Mouse (Mus musculus) midbrain, postnatal 0 days (tissue): ENCODE data around the gene Mfsd11. TPM values are rescaled to one million over a fixed set of nuclear protein-coding genes. Genes with fewer than 3 reads are reported as not detected.

ENCODE experiments used
- ATAC-seq: fragments of 200-750 bp; cut with Nextera tagmentation; 2 replicates; pipeline ENCODE4 v1.8.0; 2017; ENCODE audit warnings: moderate number of reproducible peaks, mild to moderate bottlenecking, moderate TSS enrichment, moderate library complexity; ENCODE audit not compliant: low FRiP score
- DNase-seq: peaks from one replicate; pipeline ENCODE4 v3.0.0-alpha.2; 2015; ENCODE audit warnings: low spot score
- H3K27ac ChIP-seq: fragments of 300-500 bp; sonication (generic); 2 replicates; pipeline ENCODE4 v1.5.1; 2014; ENCODE audit warnings: low read depth, mild to moderate bottlenecking, low read length, mixed read lengths
- H3K27me3 ChIP-seq: fragments of 300-500 bp; sonication (generic); 2 replicates; pipeline ENCODE4 v1.6.1; 2014; ENCODE audit warnings: low read length, control low read depth, mixed read lengths; ENCODE audit not compliant: insufficient read depth
- H3K36me3 ChIP-seq: fragments of 300-500 bp; sonication (generic); 2 replicates; pipeline ENCODE4 v1.6.1; 2014; ENCODE audit warnings: low read length, control low read depth, mixed read lengths; ENCODE audit not compliant: insufficient read depth
- H3K4me1 ChIP-seq: fragments of 300-500 bp; sonication (generic); 2 replicates; pipeline ENCODE4 v1.6.1; 2014; ENCODE audit warnings: mild to moderate bottlenecking, control low read depth, antibody characterized with exemption, low read length, mixed read lengths; ENCODE audit not compliant: insufficient read depth
- H3K4me2 ChIP-seq: fragments of 300-500 bp; sonication (generic); 2 replicates; pipeline ENCODE4 v1.6.1; 2014; ENCODE audit warnings: low read depth, mild to moderate bottlenecking, low read length, mixed read lengths; ENCODE audit not compliant: poor library complexity, severe bottlenecking
- H3K4me3 ChIP-seq: fragments of 300-500 bp; sonication (generic); 2 replicates; pipeline ENCODE4 v1.5.1; 2014; ENCODE audit warnings: low read depth, mild to moderate bottlenecking, low read length, moderate library complexity
- H3K9ac ChIP-seq: fragments of 300-500 bp; sonication (generic); replicated peaks from 2 replicates; pipeline ENCODE4 v1.6.1; 2014; ENCODE audit warnings: mild to moderate bottlenecking, low read length, moderate library complexity, mixed read lengths; ENCODE audit not compliant: poor library complexity, severe bottlenecking
- H3K9me3 ChIP-seq: fragments of 300-500 bp; sonication (generic); 2 replicates; pipeline ENCODE4 v1.6.1; 2016; ENCODE audit warnings: low read length, control low read depth
- CTCF ChIP-seq: IDR thresholded peaks from 2 replicates; pipeline ENCODE4 v1.5.1; 2016; ENCODE audit warnings: antibody characterized with exemption, mild to moderate bottlenecking
- WGBS: fragments of 180-500 bp; shearing (Covaris S2); extraction: QIAGEN DNeasy Blood & Tissue Kit; methylation state at CpG from one replicate; pipeline ENCODE4 v1.1.7; 2014; 5-methylcytosine and 5-hydroxymethylcytosine counted together
- polyA plus RNA-seq: library from polyadenylated mRNA; unstranded; fragments of >200 nt; fragmentation: Nextera tagmentation; extraction: Ambion mirVana; gene quantifications from 2 replicates; pipeline ENCODE4 v1.2.1, GENCODE M21; 2015
- total RNA-seq: library from RNA; depleted of rRNA; stranded (reverse); fragments of >200 nt; gene quantifications from 2 replicates; pipeline ENCODE4 v1.2.3, GENCODE M21; 2014

Gene Mfsd11
- total and polyA plus RNA-seq, 2 experiments from 2014 or later, result 36.0 to 64.1 TPM

GRCm38 (mm10) chr11:116807938-116808606, 44.2 kb upstream of the Mfsd11 start:
- no peaks in the 10 kb centered on the region for H3K9me3 ChIP-seq
- TF ChIP-seq CTCF, result peak; percentile 93
- no peak overlapping the region for H3K4me2 ChIP-seq
- H3K4me1 ChIP-seq, result peaks cover 15% of the 10 kb centered on the region; the same call in 1 of the 2 replicates
- WGBS, result 17% methylated on average over 7 of the region's 7 CpGs
- no peak for ATAC-seq
- H3K36me3 ChIP-seq, result no peaks in the 10 kb centered on the region
- no peak overlapping the region for H3K9ac ChIP-seq
- DNase-seq, result peak; percentile 88
- peak overlapping the region; percentile 38; the same call in 1 of the 2 replicates for H3K27ac ChIP-seq
- no peak overlapping the region for H3K4me3 ChIP-seq
- no peaks in the 10 kb centered on the region for H3K27me3 ChIP-seq

DNA sequence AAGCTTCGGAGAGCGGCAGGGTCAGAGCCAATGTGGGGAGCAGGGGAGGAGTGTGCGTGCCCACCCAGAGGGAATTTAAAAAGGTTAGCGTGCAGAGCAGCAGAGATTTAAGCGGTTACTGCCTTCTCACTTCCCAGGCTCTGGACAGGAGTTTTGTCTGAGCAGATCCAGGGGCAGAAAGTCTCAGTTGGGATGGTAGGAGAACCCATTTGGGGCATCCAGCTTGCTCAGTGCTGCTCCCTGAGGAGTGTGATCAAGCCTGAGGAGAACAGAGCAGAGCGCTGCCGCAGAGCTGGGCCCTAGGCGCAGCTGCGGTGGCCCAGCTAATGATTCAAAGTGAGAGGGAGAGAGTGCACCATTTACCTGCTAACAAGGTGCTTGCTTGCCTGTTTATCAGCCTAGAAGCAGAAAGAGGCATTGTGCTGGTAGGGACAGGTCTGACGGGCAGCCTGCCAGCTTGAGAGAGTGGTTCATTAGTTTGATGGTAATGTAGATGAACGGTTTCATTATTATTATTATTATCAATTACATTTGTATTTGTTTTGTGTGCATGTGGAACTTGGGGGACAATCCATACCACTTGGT, 43.3 kb upstream of the Mfsd11 start:
- no peak for ATAC-seq
- H3K9me3 ChIP-seq, result no peaks in the 10 kb centered on the region
- H3K36me3 ChIP-seq, result no peaks in the 10 kb centered on the region
- no peak for DNase-seq
- TF ChIP-seq CTCF, result no peak
- H3K9ac ChIP-seq, result no peak overlapping the region
- H3K4me2 ChIP-seq, result no peak overlapping the region
- 83% methylated on average over 11 of the region's 11 CpGs for WGBS
- H3K4me3 ChIP-seq, result no peak overlapping the region
- no peak overlapping the region for H3K27ac ChIP-seq
- H3K27me3 ChIP-seq, result no peaks in the 10 kb centered on the region
- H3K4me1 ChIP-seq, result peaks cover 17% of the 10 kb centered on the region; the same call in 1 of the 2 replicates

- Histone ChIP-seq H3K27me3 (no peaks in the 10 kb centered on the region), H3K4me1 (peaks cover 18% of the 10 kb centered on the region), H3K27ac (no peak overlapping the region), H3K4me2 (no peak overlapping the region), H3K36me3 (no peaks in the 10 kb centered on the region), H3K9me3 (no peaks in the 10 kb centered on the region), H3K9ac (no peak overlapping the region), H3K4me3 (no peak overlapping the region)
- TF ChIP-seq CTCF, result no peak
- 88% methylated on average over 8 of the region's 8 CpGs for WGBS
- ATAC-seq (no peak), DNase-seq (no peak)
Observed at GRCm38 (mm10) chr11:116809520-116809919, 42.7 kb upstream of the Mfsd11 start.

- TF ChIP-seq CTCF, result no peak
Observed at GRCm38 (mm10) chr11:116810528-116810927, 41.7 kb upstream of the Mfsd11 start.

DNA sequence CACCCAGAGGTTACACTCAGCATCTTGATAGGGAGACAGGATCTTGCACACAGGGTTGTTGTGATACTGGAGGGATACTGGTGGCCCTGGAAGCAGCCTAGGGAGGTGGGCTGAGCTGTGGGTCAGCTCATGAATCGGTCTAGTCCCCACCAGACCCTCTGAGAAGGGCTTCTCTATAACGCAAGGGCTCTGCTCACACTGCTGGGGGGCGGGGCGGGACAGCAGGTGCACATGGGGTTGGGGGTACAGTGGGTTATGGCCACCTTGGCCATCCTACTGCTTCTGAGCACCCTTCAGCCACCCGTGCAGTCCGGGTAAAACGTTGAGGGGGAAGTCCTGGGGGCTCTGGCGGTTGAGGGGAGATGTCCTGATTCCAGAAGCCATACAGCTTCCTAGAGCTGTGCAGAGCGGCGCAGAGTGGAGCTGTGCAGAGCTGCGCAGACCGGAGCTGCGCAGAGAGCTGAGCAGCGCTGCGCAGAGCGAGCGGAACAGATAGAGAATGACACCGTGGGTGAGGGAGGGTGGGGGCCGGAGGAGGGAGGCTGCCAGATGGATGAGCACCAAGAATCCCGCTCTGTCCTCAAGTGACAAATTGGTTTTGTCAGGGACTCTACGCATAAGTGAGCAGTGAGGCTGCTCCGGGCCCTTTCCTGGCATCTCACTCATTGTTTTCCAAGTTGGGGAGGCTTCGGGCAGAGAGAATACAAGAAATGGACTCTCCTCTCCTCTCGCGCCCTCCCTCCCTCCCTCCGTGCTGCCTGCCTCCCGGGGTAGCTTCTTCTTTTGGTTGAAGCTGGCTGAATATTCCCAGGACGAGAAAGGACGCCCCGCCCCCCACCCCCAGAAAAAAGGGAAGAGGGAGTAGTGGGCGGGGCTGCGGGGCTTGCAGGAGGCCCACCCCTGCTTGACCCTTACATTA, 41.0 kb upstream of the Mfsd11 start:
- TF ChIP-seq CTCF, result peak; percentile 53
- ATAC-seq, result peak; percentile 93
- no peaks in the 10 kb centered on the region for H3K36me3 ChIP-seq

More at GRCm38 (mm10) chr11:116810528-116810927, 41.7 kb upstream of the Mfsd11 start:
- 31% methylated on average over 11 of the region's 11 CpGs for WGBS
- Histone ChIP-seq H3K9me3 (no peaks in the 10 kb centered on the region), H3K9ac (peak overlapping the region; percentile 54), H3K4me2 (peak overlapping the region; percentile 50), H3K4me3 (peak overlapping the region; percentile 20; the same call in 1 of the 2 replicates), H3K36me3 (no peaks in the 10 kb centered on the region), H3K27ac (peak overlapping the region; percentile 96), H3K27me3 (no peaks in the 10 kb centered on the region), H3K4me1 (peaks cover 22% of the 10 kb centered on the region)
- DNase-seq, result peak; percentile 76
- peak; percentile 51; the same call in 1 of the 2 replicates for ATAC-seq

More for the DNA sequence above, 41.0 kb upstream of the Mfsd11 start:
- peak; percentile 96 for DNase-seq
- Histone ChIP-seq H3K4me3 (peak overlapping the region; percentile 20; the same call in 1 of the 2 replicates), H3K9ac (peak overlapping the region; percentile 54), H3K4me1 (peaks cover 22% of the 10 kb centered on the region), H3K27ac (peak overlapping the region; percentile 96), H3K9me3 (no peaks in the 10 kb centered on the region), H3K4me2 (peak overlapping the region; percentile 50), H3K27me3 (no peaks in the 10 kb centered on the region)
- WGBS, result 4% methylated on average over 26 of the region's 32 CpGs
